Mouse (Mus musculus): Measurements from ENCODE around the gene Adam10. TPM values are rescaled to one million over a fixed set of nuclear protein-coding genes. Genes with fewer than 3 reads are reported as not detected.

Gene Adam10
- total RNA-seq (2021), result 10 to 100 TPM; 14.1 to 17.3 TPM
- long read RNA-seq, experiment 1, full-length matches to known transcripts, result 6 of 8 reads
- long read RNA-seq, experiment 1, partial matches to known transcripts, result 0 of 8 reads
- long read RNA-seq, experiment 1, other reads (novel, unspliced or antisense), result 2 of 8 reads
- long read RNA-seq, experiment 2, full-length matches to known transcripts, result 6 of 10 reads
- long read RNA-seq, experiment 2, partial matches to known transcripts, result 3 of 10 reads
- long read RNA-seq, experiment 2, other reads (novel, unspliced or antisense), result 1 of 10 reads

GRCm38 (mm10) chr9:70678682-70679131, at the start of gene Adam10:
TSS of gene Adam10 (plus strand) at chr9:70678997.
- intact Hi-C loops (cut with DNase I), result loop anchor here (2.0 to 5.0 kb wide), 2 partner anchors 22 to 74 kb away; partner anchors contain the start of genes Gm10642 and Mindy2
- Histone ChIP-seq H3K4me3 (peak within 1 kb of the TSS; percentile 92), H3K27ac (peak within 1 kb of the TSS; percentile 97)
- no peak for TF ChIP-seq CTCF (IDR thresholded peaks at IDR 0.05)
- DNase-seq, result peak; percentile 100

- peak; percentile 68 for DNase-seq
- intact Hi-C loops (cut with DNase I), result no loop called here
- Histone ChIP-seq H3K27ac (peak overlapping the region; percentile 25), H3K4me3 (no peak overlapping the region)
- no peak for TF ChIP-seq CTCF (IDR thresholded peaks at IDR 0.05)
Observed at GRCm38 (mm10) chr9:70629711-70630110, 49.1 kb upstream of the Adam10 start.

GRCm38 (mm10) chr9:70631665-70632064, 47.1 kb upstream of the Adam10 start:
- Histone ChIP-seq H3K4me3 (no peak overlapping the region), H3K27ac (no peak overlapping the region)
- TF ChIP-seq CTCF (IDR thresholded peaks at IDR 0.05), result no peak
- intact Hi-C loops (cut with DNase I), result no loop called here
- no peak for DNase-seq

GRCm38 (mm10) chr9:70636748-70637147, 42.0 kb upstream of the Adam10 start:
- intact Hi-C loops (cut with DNase I), result no loop called here
- H3K4me3 ChIP-seq, result no peak overlapping the region
- H3K27ac ChIP-seq, result no peak overlapping the region
- no peak for DNase-seq
- TF ChIP-seq CTCF (IDR thresholded peaks at IDR 0.05), result no peak

- H3K4me3 ChIP-seq, result no peak overlapping the region
- intact Hi-C loops (cut with DNase I), result no loop called here
- DNase-seq, result no peak
- no peak overlapping the region for H3K27ac ChIP-seq
- TF ChIP-seq CTCF (IDR thresholded peaks at IDR 0.05), result no peak
Observed at GRCm38 (mm10) chr9:70650260-70650659, 28.5 kb upstream of the Adam10 start.

- intact Hi-C loops (cut with DNase I), result no loop called here
- DNase-seq, result no peak
- H3K27ac ChIP-seq, result no peak overlapping the region
- no peak for TF ChIP-seq CTCF (IDR thresholded peaks at IDR 0.05)
- no peak overlapping the region for H3K4me3 ChIP-seq
Observed at GRCm38 (mm10) chr9:70650994-70651393, 27.8 kb upstream of the Adam10 start.

GRCm38 (mm10) chr9:70652221-70652620, 26.6 kb upstream of the Adam10 start:
- no peak for DNase-seq
- Histone ChIP-seq H3K4me3 (no peak overlapping the region), H3K27ac (no peak overlapping the region)
- intact Hi-C loops (cut with DNase I), result no loop called here
- no peak for TF ChIP-seq CTCF (IDR thresholded peaks at IDR 0.05)

- no peak for TF ChIP-seq CTCF (IDR thresholded peaks at IDR 0.05)
- Histone ChIP-seq H3K27ac (no peak overlapping the region), H3K4me3 (no peak overlapping the region)
- intact Hi-C loops (cut with DNase I), result no loop called here
- no peak for DNase-seq
Observed at GRCm38 (mm10) chr9:70653875-70654274, 24.9 kb upstream of the Adam10 start.

GRCm38 (mm10) chr9:70654496-70654895, 24.3 kb upstream of the Adam10 start:
- TF ChIP-seq CTCF (IDR thresholded peaks at IDR 0.05), result no peak
- intact Hi-C loops (cut with DNase I), result no loop called here
- no peak for DNase-seq
- H3K27ac ChIP-seq, result no peak overlapping the region
- no peak overlapping the region for H3K4me3 ChIP-seq

GRCm38 (mm10) chr9:70655764-70656129, 23.1 kb upstream of the Adam10 start:
- H3K27ac ChIP-seq, result peak overlapping the region; percentile 96; the same call in 1 of the 2 replicates
- H3K4me3 ChIP-seq, result peak overlapping the region; percentile 99
- no peak for TF ChIP-seq CTCF (IDR thresholded peaks at IDR 0.05)
- intact Hi-C loops (cut with DNase I), result loop anchor here (2.0 kb wide), 1 partner anchor 23 kb away; the partner anchor contains the start of gene Adam10
- no peak for DNase-seq

GRCm38 (mm10) chr9:70656130-70657007, 22.4 kb upstream of the Adam10 start, which contains the start of gene Gm10642:
TSS of gene Gm10642 (plus strand) at chr9:70656251.
- intact Hi-C loops (cut with DNase I), result loop anchor here (2.0 kb wide), 1 partner anchor 22 kb away; the partner anchor contains the start of gene Adam10
- Histone ChIP-seq H3K4me3 (peak within 1 kb of the TSS; percentile 99), H3K27ac (peak within 1 kb of the TSS; percentile 96)
- no peak for TF ChIP-seq CTCF (IDR thresholded peaks at IDR 0.05)
- DNase-seq, result peak; percentile 60

- TF ChIP-seq CTCF (IDR thresholded peaks at IDR 0.05), result no peak
- H3K27ac ChIP-seq, result peak within 1 kb of the TSS; percentile 96
- peak within 1 kb of the TSS; percentile 99 for H3K4me3 ChIP-seq
- DNase-seq, result peak; percentile 100
- intact Hi-C loops (cut with DNase I), result loop anchor here (2.0 kb wide), 1 partner anchor 22 kb away; the partner anchor contains the start of gene Adam10
Observed at GRCm38 (mm10) chr9:70657013-70657967, 21.5 kb upstream of the Adam10 start, which contains the start of gene Mindy2. TSS of gene Mindy2 (minus strand) at chr9:70657174.
